Mouse (Mus musculus): ENCODE data around the gene Gm16368. TPM values are rescaled to one million over a fixed set of nuclear protein-coding genes. Genes with fewer than 3 reads are reported as not detected.
"Not testable (repeated sequence)": the region's sequence is repeated elsewhere in the genome, so short reads cannot be mapped to it uniquely, and the experiment has no call there.

Gene Gm16368
- not detected in 2 replicates for polyA plus RNA-seq (2012; rRNA removed)

DNA sequence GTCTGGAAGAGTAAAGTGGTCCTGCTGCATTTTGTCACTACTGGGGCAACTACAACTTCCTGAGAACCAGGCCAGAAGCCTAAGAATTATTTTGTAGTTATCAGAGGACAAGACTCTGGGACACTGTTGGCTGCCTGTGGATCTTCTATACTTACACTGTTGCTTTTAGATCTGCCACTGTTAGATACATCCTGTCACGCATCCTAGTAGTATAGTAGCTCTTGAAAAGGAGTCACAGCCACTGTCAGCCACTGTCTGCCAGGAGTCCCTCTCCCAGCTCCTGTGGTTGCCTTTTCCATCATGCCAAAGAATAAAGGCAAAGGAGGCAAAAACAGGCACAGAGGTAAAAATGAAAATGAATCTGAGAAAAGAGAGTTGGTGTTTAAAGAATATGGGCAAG, at the start of gene Gm16368:
TSS of gene Gm16368 (plus strand) at position 301 of the 400 bp plus-strand sequence.
- H3K27me3 ChIP-seq (replicated peaks; ENCODE audit: control insufficient read depth, insufficient read depth, low read length): not testable (repeated sequence)

DNA sequence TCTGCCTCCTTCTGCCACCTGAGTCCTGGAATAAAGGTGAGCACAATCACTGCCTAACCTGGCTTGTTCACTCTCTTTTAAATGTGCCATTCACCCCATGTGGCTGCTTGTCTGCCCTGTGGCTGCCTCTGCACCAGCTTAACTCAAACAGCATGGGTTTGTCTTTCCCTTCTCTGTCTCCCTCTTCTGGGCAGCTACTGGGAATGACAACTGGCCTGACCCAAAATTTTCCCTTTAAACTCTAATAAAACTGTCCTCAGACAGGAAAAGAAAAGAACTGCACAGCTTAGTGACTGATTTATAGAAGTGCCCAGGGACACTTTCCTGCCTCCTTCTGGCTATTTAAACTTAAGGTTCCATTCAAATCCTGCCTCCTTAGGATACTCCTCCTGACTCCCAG, 44.4 kb upstream of the Gm16368 start:
- H3K36me3 ChIP-seq (ENCODE audit: control insufficient read depth, insufficient read depth, low read length); H3K27me3 ChIP-seq (replicated peaks; ENCODE audit: control insufficient read depth, insufficient read depth, low read length); H3K4me3 ChIP-seq (ENCODE audit: insufficient read depth, low read depth, low read length); H3K27ac ChIP-seq (ENCODE audit: insufficient read depth, low read depth, low read length); H3K4me1 ChIP-seq (ENCODE audit: control insufficient read depth, insufficient read depth, low read length); DNase-seq: not testable (repeated sequence)

More for the DNA sequence above, at the start of gene Gm16368:
- H3K36me3 ChIP-seq (ENCODE audit: control insufficient read depth, insufficient read depth, low read length); H3K4me1 ChIP-seq (ENCODE audit: control insufficient read depth, insufficient read depth, low read length); DNase-seq; H3K4me3 ChIP-seq (ENCODE audit: insufficient read depth, low read depth, low read length); H3K27ac ChIP-seq (ENCODE audit: insufficient read depth, low read depth, low read length): not testable (repeated sequence)
- WGBS: 87% methylated on average over 1 of the region's 1 CpGs

DNA sequence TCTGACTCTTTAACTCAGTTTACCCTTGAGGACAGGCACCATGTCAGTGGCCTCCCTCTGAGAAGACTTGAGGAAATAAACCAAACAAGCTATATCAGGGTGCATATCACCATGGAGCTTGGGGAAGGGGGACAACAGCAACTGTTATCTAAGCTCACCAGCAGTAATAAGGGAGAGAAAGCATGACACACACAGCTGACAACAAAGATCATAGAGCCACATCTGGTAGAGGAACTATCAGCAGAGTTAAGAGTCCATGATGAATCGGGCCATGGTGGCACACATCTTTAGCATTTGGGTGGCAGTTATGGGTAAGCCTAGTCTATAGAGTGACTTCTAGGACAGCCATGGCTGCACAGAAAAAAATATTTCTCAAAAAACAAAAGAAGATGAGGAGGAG, 43.8 kb upstream of the Gm16368 start:
- H3K36me3 ChIP-seq (ENCODE audit: control insufficient read depth, insufficient read depth, low read length); H3K4me1 ChIP-seq (ENCODE audit: control insufficient read depth, insufficient read depth, low read length); H3K27me3 ChIP-seq (replicated peaks; ENCODE audit: control insufficient read depth, insufficient read depth, low read length); H3K4me3 ChIP-seq (ENCODE audit: insufficient read depth, low read depth, low read length); DNase-seq; H3K27ac ChIP-seq (ENCODE audit: insufficient read depth, low read depth, low read length): not testable (repeated sequence)
- WGBS: 92% methylated on average over 1 of the region's 1 CpGs

DNA sequence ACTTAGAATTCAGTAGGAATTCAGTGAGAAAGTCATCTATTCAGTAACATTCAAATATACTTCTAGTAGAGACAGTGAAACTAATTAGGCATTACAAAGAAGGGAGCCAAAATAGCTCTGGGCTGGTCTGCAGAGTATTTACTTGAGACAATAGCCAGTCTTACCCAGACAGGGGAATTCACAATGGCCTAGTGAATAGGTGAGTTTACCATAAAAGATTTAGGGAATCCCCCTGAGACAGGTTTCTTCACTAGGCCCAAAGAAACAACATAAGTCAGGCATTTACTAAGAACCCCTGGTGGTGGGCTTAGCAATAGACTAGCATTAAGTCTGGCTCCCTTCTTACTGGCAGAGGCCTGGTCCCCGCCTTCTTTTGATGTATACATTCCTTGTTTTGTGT, 38.3 kb upstream of the Gm16368 start:
- 77% methylated on average over 1 of the region's 1 CpGs for WGBS
- not testable (repeated sequence) for H3K36me3 ChIP-seq (ENCODE audit: control insufficient read depth, insufficient read depth, low read length); H3K4me1 ChIP-seq (ENCODE audit: control insufficient read depth, insufficient read depth, low read length); H3K27ac ChIP-seq (ENCODE audit: insufficient read depth, low read depth, low read length); H3K4me3 ChIP-seq (ENCODE audit: insufficient read depth, low read depth, low read length); H3K27me3 ChIP-seq (replicated peaks; ENCODE audit: control insufficient read depth, insufficient read depth, low read length); DNase-seq

Other genes with a start within 250 kb of the Gm16368 start
- not detected in 2 replicates for gene Gm2001, start 241.4 kb upstream of the Gm16368 start, polyA plus RNA-seq (2012; rRNA removed)
- not detected in 2 replicates for gene Gm2016, start 209.6 kb upstream of the Gm16368 start, polyA plus RNA-seq (2012; rRNA removed)
- gene Gm2022, start 188.3 kb upstream of the Gm16368 start, polyA plus RNA-seq (2012; rRNA removed): not detected in 2 replicates
- gene Gm2035, start 163.8 kb upstream of the Gm16368 start, polyA plus RNA-seq (2012; rRNA removed): not detected in 2 replicates
- gene Gm2042, start 129.6 kb upstream of the Gm16368 start, polyA plus RNA-seq (2012; rRNA removed): not detected in 2 replicates
- not detected in 2 replicates for gene Gm2075, start 71.8 kb upstream of the Gm16368 start, polyA plus RNA-seq (2012; rRNA removed)
- not detected in 2 replicates for gene Gm6803, start 64.9 kb upstream of the Gm16368 start, polyA plus RNA-seq (2012; rRNA removed)
- not detected in 2 replicates for gene Gm2056, start 56.7 kb upstream of the Gm16368 start, polyA plus RNA-seq (2012; rRNA removed)
- not detected in 2 replicates for gene Gm10436, start 98.4 kb downstream of the Gm16368 start, polyA plus RNA-seq (2012; rRNA removed)
- gene Gm8332, start 166.4 kb downstream of the Gm16368 start, polyA plus RNA-seq (2012; rRNA removed): not detected in 2 replicates
- not detected in 2 replicates for gene Gm5662, start 190.8 kb downstream of the Gm16368 start, polyA plus RNA-seq (2012; rRNA removed)
- not detected in 2 replicates for gene Gm5039, start 240.3 kb downstream of the Gm16368 start, polyA plus RNA-seq (2012; rRNA removed)

Measured in kidney, adult 2 months (tissue).